Mouse (Mus musculus) thymus, adult 2 months (tissue): ENCODE measurements around the gene Rgs2. TPM values are rescaled to one million over a fixed set of nuclear protein-coding genes. Genes with fewer than 3 reads are reported as not detected.

Experiments used
- DNase-seq: peaks from one replicate; pipeline ENCODE4 v3.0.0; 2021
- H3K27ac ChIP-seq: fragments of 200-500 bp; 2 replicates; pipeline ENCODE4 v1.5.1; 2012; ENCODE audit warnings: low read length, control low read depth; ENCODE audit not compliant: control insufficient read depth, insufficient read depth
- H3K27me3 ChIP-seq: fragments of 200-500 bp; 2 replicates; pipeline ENCODE4 v1.6.1; 2012; ENCODE audit warnings: mild to moderate bottlenecking, low read length, moderate library complexity, mixed read lengths; ENCODE audit not compliant: control insufficient read depth, insufficient read depth
- H3K36me3 ChIP-seq: fragments of 200-500 bp; 2 replicates; pipeline ENCODE4 v1.6.1; 2012; ENCODE audit warnings: mild to moderate bottlenecking, low read length, moderate library complexity; ENCODE audit not compliant: control insufficient read depth, insufficient read depth
- H3K4me1 ChIP-seq: fragments of 200-500 bp; replicated peaks from 2 replicates; pipeline ENCODE4 v1.6.1; 2012; ENCODE audit warnings: low read length; ENCODE audit not compliant: control insufficient read depth, insufficient read depth
- H3K4me3 ChIP-seq: fragments of 200-500 bp; 2 replicates; pipeline ENCODE4 v1.5.1; 2012; ENCODE audit warnings: mild to moderate bottlenecking, low read length, control low read depth, moderate library complexity; ENCODE audit not compliant: control insufficient read depth, insufficient read depth
- CTCF ChIP-seq: fragments of 200-500 bp; IDR thresholded peaks from 2 replicates; pipeline ENCODE4 v1.5.1; 2012; ENCODE audit warnings: mild to moderate bottlenecking, control low read depth, low read length, moderate library complexity, borderline replicate concordance; ENCODE audit not compliant: control insufficient read depth, poor library complexity, insufficient read depth; ENCODE audit errors: extremely low read depth
- POLR2A ChIP-seq: fragments of 200-500 bp; IDR thresholded peaks from 2 replicates; pipeline ENCODE4 v1.6.1; 2012; ENCODE audit warnings: mild to moderate bottlenecking, low read length, control low read depth, moderate library complexity; ENCODE audit not compliant: control insufficient read depth, poor library complexity, insufficient read depth; ENCODE audit errors: extremely low read depth
- WGBS: fragments of 180-500 bp; shearing (Covaris S2); methylation state at CpG from one replicate; pipeline ENCODE4 v1.1.7; 2018; 5-methylcytosine and 5-hydroxymethylcytosine counted together
- polyA plus RNA-seq: library from polyadenylated mRNA; depleted of rRNA; stranded (reverse); fragments of >200 nt; gene quantifications from 2 replicates; pipeline ENCODE4 v1.2.3, GENCODE M21; 2012

Gene Rgs2
- polyA plus RNA-seq, 1 experiment: 5.9 TPM

GRCm38 (mm10) chr1:143988756-143989155 lies 15.2 kb downstream of the Rgs2 start:
- no peaks in the 10 kb centered on the region for H3K36me3 ChIP-seq
- WGBS: 65% methylated on average over 6 of the region's 6 CpGs
- no peak overlapping the region for H3K27ac ChIP-seq
- TF ChIP-seq POLR2A (no peak), CTCF (no peak)
- H3K27me3 ChIP-seq: no peaks in the 10 kb centered on the region
- no peak for DNase-seq
- H3K4me1 ChIP-seq: no peaks in the 10 kb centered on the region
- no peak overlapping the region for H3K4me3 ChIP-seq

- TF ChIP-seq POLR2A (no peak), CTCF (no peak)
- WGBS: 69% methylated on average over 6 of the region's 6 CpGs
- no peak for DNase-seq
- Histone ChIP-seq H3K36me3 (no peaks in the 10 kb centered on the region), H3K4me1 (peaks cover 3% of the 10 kb centered on the region; the same call in 1 of the 2 replicates), H3K27ac (no peak overlapping the region), H3K4me3 (no peak overlapping the region), H3K27me3 (no peaks in the 10 kb centered on the region)
These were observed 18.9 kb downstream of the Rgs2 start for GRCm38 (mm10) chr1:143984988-143985625.

GRCm38 (mm10) chr1:143982765-143983312 lies 21.1 kb downstream of the Rgs2 start:
- Histone ChIP-seq H3K27ac (no peak overlapping the region), H3K36me3 (no peaks in the 10 kb centered on the region), H3K27me3 (no peaks in the 10 kb centered on the region), H3K4me3 (no peak overlapping the region), H3K4me1 (peaks cover 3% of the 10 kb centered on the region; the same call in 1 of the 2 replicates)
- DNase-seq: no peak
- WGBS: 46% methylated on average over 3 of the region's 3 CpGs
- TF ChIP-seq CTCF (no peak), POLR2A (no peak)

GRCm38 (mm10) chr1:143982085-143982764 lies 21.7 kb downstream of the Rgs2 start:
- 45% methylated on average over 2 of the region's 2 CpGs for WGBS
- Histone ChIP-seq H3K4me1 (peaks cover 3% of the 10 kb centered on the region; the same call in 1 of the 2 replicates), H3K27me3 (no peaks in the 10 kb centered on the region), H3K36me3 (no peaks in the 10 kb centered on the region), H3K27ac (no peak overlapping the region), H3K4me3 (no peak overlapping the region)
- DNase-seq: no peak
- TF ChIP-seq POLR2A (no peak), CTCF (no peak)

- Histone ChIP-seq H3K36me3 (no peaks in the 10 kb centered on the region), H3K4me3 (no peak overlapping the region), H3K27me3 (no peaks in the 10 kb centered on the region), H3K4me1 (peaks cover 3% of the 10 kb centered on the region; the same call in 1 of the 2 replicates), H3K27ac (no peak overlapping the region)
- no peak for DNase-seq
- TF ChIP-seq CTCF (no peak), POLR2A (no peak)
These were observed 23.1 kb downstream of the Rgs2 start for GRCm38 (mm10) chr1:143980811-143981210.

GRCm38 (mm10) chr1:143974637-143975036 lies 29.3 kb downstream of the Rgs2 start:
- no peaks in the 10 kb centered on the region for H3K36me3 ChIP-seq
- no peak overlapping the region for H3K4me3 ChIP-seq
- H3K27me3 ChIP-seq: no peaks in the 10 kb centered on the region
- 53% methylated on average over 2 of the region's 2 CpGs for WGBS
- no peak overlapping the region for H3K27ac ChIP-seq
- no peak for TF ChIP-seq CTCF
- TF ChIP-seq POLR2A: no peak
- H3K4me1 ChIP-seq: no peaks in the 10 kb centered on the region
- DNase-seq: no peak
